Mouse (Mus musculus) ES-E14 (cell line): Measurements from ENCODE around the gene Gstp2. TPM values are rescaled to one million over a fixed set of nuclear protein-coding genes. Genes with fewer than 3 reads are reported as not detected.

Source experiments
- DNase-seq: peaks from one replicate; pipeline ENCODE4 v3.0.0-alpha.2; 2013; ENCODE audit warnings: low read depth, low spot score
- H3K27ac ChIP-seq: 2 replicates; pipeline ENCODE4 v1.5.1; 2012; ENCODE audit warnings: low read depth, mild to moderate bottlenecking, low read length, moderate library complexity, mixed read lengths; ENCODE audit not compliant: poor library complexity, insufficient read depth, severe bottlenecking
- H3K36me3 ChIP-seq: 2 replicates; pipeline ENCODE4 v1.6.1; 2012; ENCODE audit warnings: mild to moderate bottlenecking, low read length, moderate library complexity, mixed read lengths; ENCODE audit not compliant: control insufficient read depth, poor library complexity, insufficient read depth, severe bottlenecking
- H3K4me1 ChIP-seq, 2 experiments: fragments of 150-350 bp in 1 of 2; sonication (generic) in 1 of 2; 2 replicates each; pipeline ENCODE4 v1.6.1; 2012; ENCODE audit warnings: low read length in 2 of 2, mild to moderate bottlenecking in 1 of 2, mixed read lengths in 1 of 2; ENCODE audit not compliant: control insufficient read depth in 2 of 2, insufficient read depth in 2 of 2, poor library complexity in 1 of 2
- H3K4me3 ChIP-seq, 2 experiments: fragments of 150-350 bp in 1 of 2; sonication (generic) in 1 of 2; 2 replicates each; pipeline ENCODE4 v1.5.1; 2012; ENCODE audit warnings: low read length in 2 of 2, low read depth in 1 of 2, mild to moderate bottlenecking in 1 of 2, mixed read lengths in 1 of 2; ENCODE audit not compliant: insufficient read depth in 1 of 2, poor library complexity in 1 of 2, severe bottlenecking in 1 of 2
- H3K9ac ChIP-seq: 2 replicates; pipeline ENCODE4 v1.6.1; 2012; ENCODE audit warnings: low read depth, mild to moderate bottlenecking, low read length, mixed read lengths; ENCODE audit not compliant: poor library complexity, insufficient read depth, severe bottlenecking
- H3K9me3 ChIP-seq: fragments of 150-350 bp; sonication (generic); 2 replicates; pipeline ENCODE4 v1.6.1; 2012; ENCODE audit warnings: low read depth, mild to moderate bottlenecking, low read length; ENCODE audit not compliant: control insufficient read depth, insufficient read depth
- CHD2 ChIP-seq: IDR thresholded peaks from 2 replicates; pipeline ENCODE4 v1.6.1; 2014; ENCODE audit warnings: mild to moderate bottlenecking, low read depth, low read length, inconsistent platforms
- HCFC1 ChIP-seq: IDR thresholded peaks from 2 replicates; pipeline ENCODE4 v1.6.1; 2012; ENCODE audit warnings: low read length, inconsistent platforms, borderline replicate concordance; ENCODE audit not compliant: insufficient read depth
- MAFK ChIP-seq: IDR thresholded peaks from 2 replicates; pipeline ENCODE4 v1.6.1; 2014; ENCODE audit warnings: mild to moderate bottlenecking, low read depth, low read length, inconsistent platforms; ENCODE audit not compliant: insufficient read depth
- ZC3H11A ChIP-seq: IDR thresholded peaks from 2 replicates; pipeline ENCODE4 v1.6.1; 2012; ENCODE audit warnings: low read depth, mild to moderate bottlenecking, inconsistent platforms, low read length, borderline replicate concordance
- ZNF384 ChIP-seq: IDR thresholded peaks from 2 replicates; pipeline ENCODE4 v1.6.1; 2012; ENCODE audit warnings: low read depth, low read length, inconsistent platforms
- in situ Hi-C, 2 experiments: fragments of 600-800 bp; cut with MboI; formaldehyde crosslinking; loops; one replicate each; pipeline ENCODE4 v1.15.1; 2025; ENCODE audit warnings: low sequenced_read_pairs in 2 of 2, inconsistent platforms in 1 of 2; ENCODE audit not compliant: unreplicated experiment in 2 of 2
- total RNA-seq: library from RNA; depleted of rRNA; stranded (reverse); fragments of 300-350 nt; gene quantifications from 2 replicates; pipeline ENCODE4 v1.2.3, GENCODE M21; 2012

Gene Gstp2
- total RNA-seq, 1 experiment: 67.4 TPM

DNA sequence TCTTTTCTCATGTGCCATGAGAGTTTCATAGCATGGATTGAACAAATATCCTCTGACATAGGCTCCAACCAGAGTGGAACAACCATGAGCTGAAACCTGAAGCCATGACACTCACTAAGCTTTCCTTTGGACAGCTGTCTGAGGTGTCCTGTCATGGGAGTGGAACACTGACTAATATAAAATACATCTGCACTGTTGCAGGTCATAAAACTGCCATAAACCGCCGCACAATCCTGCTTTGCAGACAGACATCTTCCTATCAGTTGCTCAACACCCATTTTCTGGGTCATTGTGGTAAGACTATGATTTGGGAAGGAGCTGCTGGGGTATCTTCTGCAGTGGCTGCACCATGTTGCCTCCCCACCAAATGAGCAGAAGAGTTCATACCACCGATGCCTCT, 46.9 kb upstream of the Gstp2 start:
- in situ Hi-C loops: no loop called here
- DNase-seq: no peak
- H3K4me3 ChIP-seq: no peak overlapping the region
- no peaks in the 10 kb centered on the region for H3K9me3 ChIP-seq
- no peak for TF ChIP-seq CHD2
- no peak for TF ChIP-seq ZNF384
- TF ChIP-seq ZC3H11A: no peak
- TF ChIP-seq HCFC1: no peak
- no peak for TF ChIP-seq MAFK
- no peak overlapping the region for H3K9ac ChIP-seq
- peaks cover 0 to 11% of the 10 kb centered on the region in 2 experiments; a peak in 2 of 4 replicates for H3K4me1 ChIP-seq
- no peaks in the 10 kb centered on the region for H3K36me3 ChIP-seq
- H3K27ac ChIP-seq: no peak overlapping the region

- Histone ChIP-seq H3K36me3 (no peaks in the 10 kb centered on the region), H3K9ac (no peak overlapping the region), H3K27ac (no peak overlapping the region), H3K4me3 (no peak overlapping the region), H3K9me3 (no peaks in the 10 kb centered on the region), H3K4me1 (peaks cover 0 to 11% of the 10 kb centered on the region in 2 experiments; a peak in 2 of 4 replicates)
- in situ Hi-C loops: no loop called here
- no peak for DNase-seq
- TF ChIP-seq ZNF384 (no peak), ZC3H11A (no peak), MAFK (no peak), HCFC1 (no peak), CHD2 (no peak)
Observed at GRCm38 (mm10) chr19:4091383-4091782, 45.6 kb upstream of the Gstp2 start.

DNA sequence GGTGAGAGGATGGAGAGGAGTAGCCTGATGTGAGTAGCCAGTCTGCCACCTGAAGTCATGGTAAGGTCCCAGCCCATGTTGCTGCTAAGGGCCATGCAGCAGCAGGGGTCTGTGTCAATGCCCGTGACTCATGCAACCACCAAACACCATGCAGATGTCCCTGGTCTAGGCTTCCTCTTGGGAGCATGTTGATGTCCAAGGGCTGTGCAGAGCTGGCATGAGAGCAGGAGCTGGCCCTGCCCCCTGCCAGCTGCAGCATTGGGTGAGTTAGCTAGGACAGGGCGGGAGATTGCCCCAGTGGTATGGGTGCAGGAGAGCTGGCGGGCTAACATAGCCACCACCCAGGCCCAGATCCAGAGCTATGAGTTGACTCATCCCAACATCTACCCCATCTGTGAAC, 44.6 kb upstream of the Gstp2 start:
- Histone ChIP-seq H3K4me1 (peaks cover 0 to 11% of the 10 kb centered on the region in 2 experiments; a peak in 2 of 4 replicates), H3K36me3 (no peaks in the 10 kb centered on the region), H3K27ac (no peak overlapping the region), H3K4me3 (no peak overlapping the region), H3K9me3 (no peaks in the 10 kb centered on the region), H3K9ac (no peak overlapping the region)
- DNase-seq: no peak
- in situ Hi-C loops: no loop called here
- no peak for TF ChIP-seq ZNF384
- TF ChIP-seq HCFC1: no peak
- TF ChIP-seq CHD2: no peak
- TF ChIP-seq ZC3H11A: no peak
- no peak for TF ChIP-seq MAFK

DNA sequence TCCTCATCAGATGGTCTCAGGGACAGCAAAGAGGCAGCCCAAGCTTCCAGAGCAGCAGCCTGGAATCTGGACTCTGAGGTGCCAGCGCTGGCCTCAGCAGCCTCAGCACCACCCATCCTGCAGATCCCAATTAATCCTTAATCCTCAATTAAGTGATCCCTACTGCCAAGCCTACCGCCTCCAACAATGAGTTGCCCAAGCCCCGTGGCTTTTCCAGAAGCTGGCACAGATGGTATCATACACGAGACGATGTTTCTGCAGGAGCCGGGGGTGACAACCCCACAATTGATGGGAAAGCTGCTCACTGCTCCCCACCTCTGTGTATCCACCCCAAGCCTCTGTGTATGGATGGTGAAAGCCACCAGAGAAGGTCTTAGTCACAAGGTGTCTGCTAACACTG, 43.3 kb upstream of the Gstp2 start:
- H3K4me3 ChIP-seq: no peak overlapping the region
- DNase-seq: no peak
- in situ Hi-C loops: no loop called here
- no peak overlapping the region for H3K27ac ChIP-seq
- no peaks in the 10 kb centered on the region for H3K9me3 ChIP-seq
- TF ChIP-seq ZC3H11A: no peak
- TF ChIP-seq CHD2: no peak
- no peak for TF ChIP-seq HCFC1
- no peaks in the 10 kb centered on the region for H3K36me3 ChIP-seq
- H3K4me1 ChIP-seq: peaks cover 0 to 8% of the 10 kb centered on the region in 2 experiments; a peak in 2 of 4 replicates
- no peak overlapping the region for H3K9ac ChIP-seq

DNA sequence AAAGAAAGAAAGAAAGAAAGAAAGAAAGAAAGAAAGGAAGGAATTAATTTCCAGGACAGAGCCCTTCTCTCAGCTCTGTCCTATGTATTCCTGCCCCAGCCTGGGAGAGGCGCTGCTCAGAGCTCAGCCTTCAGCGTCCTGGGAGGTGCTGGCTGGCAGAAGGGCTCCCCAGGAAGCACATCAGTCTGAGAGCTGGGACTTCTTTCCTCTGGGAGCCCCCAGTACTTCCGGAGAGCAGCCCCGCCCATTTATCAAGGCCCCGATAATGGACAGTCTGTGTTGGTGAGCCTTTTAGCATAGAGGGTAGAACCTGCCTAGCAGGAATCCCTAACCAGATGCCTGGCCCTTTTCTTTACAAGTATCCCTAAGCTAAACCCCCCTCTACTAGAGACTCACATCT, 42.3 kb upstream of the Gstp2 start:
- in situ Hi-C loops: no loop called here

More for the DNA sequence above, 42.3 kb upstream of the Gstp2 start:
- H3K27ac ChIP-seq: no peak overlapping the region
- H3K4me3 ChIP-seq: no peak overlapping the region
- TF ChIP-seq CHD2 (no peak), MAFK (no peak)
- no peak overlapping the region for H3K9ac ChIP-seq
- DNase-seq: no peak
- H3K36me3 ChIP-seq: no peaks in the 10 kb centered on the region
- peaks cover 0 to 10% of the 10 kb centered on the region in 2 experiments; a peak in 1 of 4 replicates for H3K4me1 ChIP-seq
- no peaks in the 10 kb centered on the region for H3K9me3 ChIP-seq
